27 mouse cellular contexts compared by ENCODE assay signal in genomic region chr10:52864936-52865335, GRCm38 (mm10).
A peak's percentile ranks its signal among the peaks of the same experiment; 100 is the strongest.
DNase-seq lines count a peak whose midpoint lies in the region; ATAC-seq lines count a peak whose summit lies in the region.
"Had no signal": no experiment of that assay in that cellular context is flagged by ENCODE, and none has a peak within 500 bp of the region (broad histone marks: within the 10 kb centered on the region; RNA-seq: fewer than 3 reads in every experiment).

No protein-coding gene starts in this region.

- DNase-seq in layer of hippocampus, adult 9-10 months (ENCODE audit: low spot score), result peak; percentile 22
- DNase-seq in layer of hippocampus, postnatal 10 days (ENCODE audit: low spot score in 2 of 2), result no peak
- peak; percentile 35 for DNase-seq in midbrain, embryonic 14.5 days
- DNase-seq in adrenal gland, adult 18-20 months (ENCODE audit: low spot score in 2 of 2), result no peak
- DNase-seq: adrenal gland, postnatal 36 days; cerebellum, adult 8-10 months; cerebellum, postnatal 25 days; gastrocnemius, postnatal 25 days; heart, adult 11 months; kidney, adult 11 months; kidney, postnatal 14 days; thymus, adult 2 months; thymus, postnatal 36 days had no signal

- peaks cover 6% of the 10 kb centered on the region for H3K4me1 ChIP-seq in forebrain, embryonic 16.5 days (replicated peaks; ENCODE audit: control insufficient read depth, insufficient read depth, low read length)
- H3K4me1 ChIP-seq in forebrain, embryonic 12.5 days, result 0 out of 2 replicates have a peak, but pooled peaks cover 6% of the 10 kb centered on the region
- H3K4me1 ChIP-seq in midbrain, embryonic 14.5 days (ENCODE audit: control insufficient read depth, insufficient read depth, low read length), result no peaks in the 10 kb centered on the region
- no peaks in the 10 kb centered on the region; the same call in 1 of the 2 replicates for H3K4me1 ChIP-seq in midbrain, embryonic 13.5 days (replicated peaks)
- H3K4me1 ChIP-seq: embryonic facial prominence, embryonic 10.5 days; embryonic facial prominence, embryonic 15.5 days; heart, embryonic 10.5 days; heart, embryonic 15.5 days; limb, embryonic 12.5 days; liver, embryonic 15.5 days had no signal

- no peak overlapping the region for H3K9ac ChIP-seq in forebrain, embryonic 16.5 days (replicated peaks; ENCODE audit: low read depth, low read length)
- H3K9ac ChIP-seq in forebrain, embryonic 12.5 days, result no peak overlapping the region
- H3K9ac ChIP-seq in midbrain, embryonic 14.5 days (replicated peaks; ENCODE audit: low read length), result no peak overlapping the region
- no peak overlapping the region for H3K9ac ChIP-seq in midbrain, embryonic 13.5 days (replicated peaks)
- H3K9ac ChIP-seq: embryonic facial prominence, embryonic 15.5 days; heart, embryonic 15.5 days; hindbrain, embryonic 13.5 days; limb, embryonic 12.5 days; liver, embryonic 15.5 days had no signal

- H3K36me3 ChIP-seq in forebrain, embryonic 16.5 days (ENCODE audit: control insufficient read depth, insufficient read depth), result no peaks in the 10 kb centered on the region
- H3K36me3 ChIP-seq in forebrain, embryonic 12.5 days (replicated peaks), result no peaks in the 10 kb centered on the region
- H3K36me3 ChIP-seq in midbrain, embryonic 14.5 days (ENCODE audit: control insufficient read depth, insufficient read depth, low read length), result no peaks in the 10 kb centered on the region
- no peaks in the 10 kb centered on the region for H3K36me3 ChIP-seq in midbrain, embryonic 13.5 days
- H3K36me3 ChIP-seq: embryonic facial prominence, embryonic 10.5 days; embryonic facial prominence, embryonic 15.5 days; heart, embryonic 10.5 days; heart, embryonic 15.5 days; hindbrain, embryonic 13.5 days; limb, embryonic 12.5 days; liver, embryonic 15.5 days; midbrain, embryonic 10.5 days had no signal

- H3K9me3 ChIP-seq in forebrain, embryonic 16.5 days (ENCODE audit: control insufficient read depth, low read length), result no peaks in the 10 kb centered on the region
- no peaks in the 10 kb centered on the region for H3K9me3 ChIP-seq in forebrain, embryonic 12.5 days
- no peaks in the 10 kb centered on the region for H3K9me3 ChIP-seq in midbrain, embryonic 14.5 days (ENCODE audit: control insufficient read depth, low read length)
- no peaks in the 10 kb centered on the region for H3K9me3 ChIP-seq in midbrain, embryonic 13.5 days
- H3K9me3 ChIP-seq: embryonic facial prominence, embryonic 10.5 days; embryonic facial prominence, embryonic 15.5 days; heart, embryonic 10.5 days; heart, embryonic 15.5 days; hindbrain, embryonic 13.5 days; limb, embryonic 12.5 days; liver, embryonic 15.5 days; midbrain, embryonic 10.5 days had no signal

- ATAC-seq in forebrain, embryonic 16.5 days, result 0 out of 2 replicates have a peak, but pooled peaks have one; percentile 49
- no peak for ATAC-seq in forebrain, embryonic 12.5 days (ENCODE audit: low FRiP score)
- no peak for ATAC-seq in midbrain, embryonic 14.5 days (ENCODE audit: low FRiP score, low TSS enrichment)
- no peak for ATAC-seq in midbrain, embryonic 13.5 days
- ATAC-seq: inflammation-experienced regulatory T-cells, adult 6 months; lung, postnatal 0 days had no signal

- no peaks in the 10 kb centered on the region for H3K27me3 ChIP-seq in forebrain, embryonic 16.5 days (replicated peaks; ENCODE audit: control insufficient read depth, insufficient read depth, low read length)
- no peaks in the 10 kb centered on the region for H3K27me3 ChIP-seq in forebrain, embryonic 12.5 days
- no peaks in the 10 kb centered on the region for H3K27me3 ChIP-seq in midbrain, embryonic 14.5 days (ENCODE audit: control insufficient read depth, insufficient read depth, low read length)
- no peaks in the 10 kb centered on the region for H3K27me3 ChIP-seq in midbrain, embryonic 13.5 days
- H3K27me3 ChIP-seq: embryonic facial prominence, embryonic 15.5 days; heart, embryonic 15.5 days; hindbrain, embryonic 13.5 days; limb, embryonic 12.5 days; liver, embryonic 15.5 days had no signal

- H3K4me2 ChIP-seq in forebrain, embryonic 16.5 days (ENCODE audit: low read length), result no peak overlapping the region
- no peak overlapping the region for H3K4me2 ChIP-seq in forebrain, embryonic 12.5 days
- H3K4me2 ChIP-seq in midbrain, embryonic 14.5 days (ENCODE audit: low read length), result no peak overlapping the region
- no peak overlapping the region for H3K4me2 ChIP-seq in midbrain, embryonic 13.5 days (replicated peaks)
- H3K4me2 ChIP-seq: embryonic facial prominence, embryonic 15.5 days; heart, embryonic 15.5 days; hindbrain, embryonic 13.5 days; limb, embryonic 12.5 days; liver, embryonic 15.5 days had no signal

- H3K4me3 ChIP-seq in forebrain, embryonic 16.5 days (replicated peaks; ENCODE audit: low read length), result no peak overlapping the region
- no peak overlapping the region for H3K4me3 ChIP-seq in forebrain, embryonic 12.5 days (replicated peaks)
- H3K4me3 ChIP-seq in midbrain, embryonic 14.5 days (replicated peaks; ENCODE audit: low read depth, low read length), result no peak overlapping the region
- no peak overlapping the region for H3K4me3 ChIP-seq in midbrain, embryonic 13.5 days (replicated peaks)
- H3K4me3 ChIP-seq: embryonic facial prominence, embryonic 10.5 days; embryonic facial prominence, embryonic 15.5 days; heart, embryonic 10.5 days; heart, embryonic 15.5 days; hindbrain, embryonic 13.5 days; left cerebral cortex, adult 2 months; limb, embryonic 12.5 days; liver, embryonic 15.5 days; midbrain, embryonic 10.5 days had no signal

- 60% methylated on average over 5 of the region's 5 CpGs for WGBS in forebrain, embryonic 16.5 days
- WGBS in forebrain, embryonic 12.5 days, result 92% methylated on average over 5 of the region's 5 CpGs
- WGBS in midbrain, embryonic 14.5 days, result 87% methylated on average over 5 of the region's 5 CpGs
- WGBS in midbrain, embryonic 13.5 days, result 85% methylated on average over 5 of the region's 5 CpGs

- no peak overlapping the region for H3K27ac ChIP-seq in forebrain, embryonic 16.5 days (ENCODE audit: low read length)
- no peak overlapping the region for H3K27ac ChIP-seq in forebrain, embryonic 12.5 days
- no peak overlapping the region for H3K27ac ChIP-seq in midbrain, embryonic 14.5 days (replicated peaks; ENCODE audit: low read depth, low read length)
- H3K27ac ChIP-seq in midbrain, embryonic 13.5 days, result no peak overlapping the region
- H3K27ac ChIP-seq: embryonic facial prominence, embryonic 10.5 days; embryonic facial prominence, embryonic 15.5 days; heart, embryonic 10.5 days; heart, embryonic 15.5 days; hindbrain, embryonic 13.5 days; left cerebral cortex, adult 2 months; limb, embryonic 12.5 days; liver, embryonic 15.5 days; midbrain, embryonic 10.5 days had no signal

Comparison
In these comparisons a context has a peak if more than half of its experiments do, and no peak if none do; other contexts are left out.
1. DNase-seq: peak in layer of hippocampus, adult 9-10 months (single experiment) and midbrain, embryonic 14.5 days (single experiment); none in layer of hippocampus, postnatal 10 days (0 of 2) and adrenal gland, adult 18-20 months (0 of 2).